Mouse (Mus musculus) ES-Bruce4 (cell line): ENCODE data around the gene Rps6kl1. TPM values are rescaled to one million over a fixed set of nuclear protein-coding genes. Genes with fewer than 3 reads are reported as not detected.
A peak's percentile ranks its signal among the peaks of the same experiment; 100 is the strongest.

Experiments used
- H3K27ac ChIP-seq: 2 replicates; pipeline ENCODE4 v1.5.1; 2012; ENCODE audit warnings: low read length, inconsistent platforms; ENCODE audit not compliant: insufficient read depth
- H3K27me3 ChIP-seq: 2 replicates; pipeline ENCODE4 v1.6.1; 2012; ENCODE audit warnings: mild to moderate bottlenecking, low read length, inconsistent platforms; ENCODE audit not compliant: control insufficient read depth, poor library complexity, insufficient read depth, severe bottlenecking
- H3K36me3 ChIP-seq: 2 replicates; pipeline ENCODE4 v1.6.1; 2012; ENCODE audit warnings: inconsistent platforms, mild to moderate bottlenecking, low read length, moderate library complexity; ENCODE audit not compliant: control insufficient read depth, poor library complexity, insufficient read depth, severe bottlenecking
- H3K4me1 ChIP-seq: one replicate; pipeline ENCODE4 v1.8.1; 2011; ENCODE audit warnings: low read length; ENCODE audit not compliant: control insufficient read depth, insufficient read depth
- H3K4me3 ChIP-seq: 2 replicates; pipeline ENCODE4 v1.5.1; 2011; ENCODE audit warnings: low read depth, mild to moderate bottlenecking, low read length
- H3K9ac ChIP-seq: 2 replicates; pipeline ENCODE4 v1.6.1; 2012; ENCODE audit warnings: low read depth, mild to moderate bottlenecking, inconsistent platforms; ENCODE audit not compliant: poor library complexity, severe bottlenecking
- H3K9me3 ChIP-seq: replicated peaks from 2 replicates; pipeline ENCODE4 v1.6.1; 2012; ENCODE audit warnings: mild to moderate bottlenecking, low read length, inconsistent platforms; ENCODE audit not compliant: control insufficient read depth, poor library complexity, insufficient read depth, severe bottlenecking
- CTCF ChIP-seq: IDR thresholded peaks from one replicate; pipeline ENCODE4 v1.8.1; 2011; ENCODE audit warnings: low read depth, low read length
- EP300 ChIP-seq: IDR thresholded peaks from 2 replicates; pipeline ENCODE4 v1.6.1; 2011; ENCODE audit warnings: low read depth, low read length; ENCODE audit not compliant: insufficient read depth
- POLR2A ChIP-seq: IDR thresholded peaks from one replicate; pipeline ENCODE4 v1.8.1; 2011; ENCODE audit warnings: low read length; ENCODE audit not compliant: insufficient read depth
- polyA plus RNA-seq: library from polyadenylated mRNA; stranded (reverse); fragments of >200 nt; gene quantifications from 2 replicates; pipeline ENCODE4 v1.2.4, GENCODE M21; 2011; ENCODE audit warnings: low read depth; ENCODE audit not compliant: missing spikeins, insufficient read depth, insufficient read length

Rps6kl1 gene
- polyA plus RNA-seq, 1 experiment = 3.0 TPM

DNA sequence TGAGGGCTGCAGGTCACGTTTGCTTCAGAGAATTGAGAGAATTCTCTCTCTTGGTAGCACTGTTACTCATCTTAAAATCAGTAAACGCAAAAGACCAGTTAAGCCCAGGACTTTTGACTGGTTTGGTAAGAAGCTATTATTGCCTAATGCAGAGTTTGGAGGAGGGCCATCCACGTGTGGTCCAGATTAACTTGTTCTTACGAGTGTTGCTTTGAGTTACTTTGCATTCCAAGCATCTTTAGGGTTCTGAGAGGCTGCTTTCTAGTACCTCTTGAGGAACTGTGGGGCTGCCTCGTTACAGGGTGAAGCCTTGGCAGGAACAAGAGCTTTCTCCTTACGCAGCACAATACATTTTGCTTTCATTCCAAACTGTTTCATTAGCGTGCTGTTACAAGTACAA, 35.4 kb downstream of the Rps6kl1 start:
- Histone ChIP-seq H3K4me1 (no peaks in the 10 kb centered on the region), H3K36me3 (peaks cover 10% of the 10 kb centered on the region), H3K27me3 (no peaks in the 10 kb centered on the region), H3K4me3 (no peak overlapping the region), H3K27ac (no peak overlapping the region), H3K9me3 (no peaks in the 10 kb centered on the region), H3K9ac (no peak overlapping the region)
- TF ChIP-seq EP300 (no peak), POLR2A (no peak), CTCF (no peak)

DNA sequence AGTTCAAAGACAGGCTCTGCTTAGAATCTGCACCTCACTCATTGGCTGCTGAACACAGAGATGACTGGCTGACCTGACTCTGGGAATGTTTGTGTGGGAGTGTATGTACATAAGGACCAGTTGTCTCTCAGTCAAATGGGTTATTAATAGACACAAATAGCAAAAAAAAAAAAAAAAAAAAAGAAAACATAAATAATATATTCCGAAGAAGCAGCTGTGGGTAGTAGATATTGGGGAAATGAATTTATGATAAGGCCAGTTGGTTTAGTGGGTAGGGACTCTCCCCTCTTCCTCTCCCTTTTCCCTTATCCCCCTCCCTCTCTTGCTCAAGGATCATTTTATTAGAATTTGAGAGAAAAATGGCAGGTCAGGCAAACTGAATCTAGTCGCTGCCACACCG, 37.1 kb downstream of the Rps6kl1 start:
- no peak overlapping the region for H3K27ac ChIP-seq
- no peaks in the 10 kb centered on the region for H3K9me3 ChIP-seq
- no peak overlapping the region for H3K9ac ChIP-seq
- H3K27me3 ChIP-seq = no peaks in the 10 kb centered on the region
- H3K4me1 ChIP-seq = no peaks in the 10 kb centered on the region
- TF ChIP-seq EP300 (no peak), POLR2A (no peak), CTCF (no peak)
- H3K4me3 ChIP-seq = no peak overlapping the region
- H3K36me3 ChIP-seq = peaks cover 10% of the 10 kb centered on the region

DNA sequence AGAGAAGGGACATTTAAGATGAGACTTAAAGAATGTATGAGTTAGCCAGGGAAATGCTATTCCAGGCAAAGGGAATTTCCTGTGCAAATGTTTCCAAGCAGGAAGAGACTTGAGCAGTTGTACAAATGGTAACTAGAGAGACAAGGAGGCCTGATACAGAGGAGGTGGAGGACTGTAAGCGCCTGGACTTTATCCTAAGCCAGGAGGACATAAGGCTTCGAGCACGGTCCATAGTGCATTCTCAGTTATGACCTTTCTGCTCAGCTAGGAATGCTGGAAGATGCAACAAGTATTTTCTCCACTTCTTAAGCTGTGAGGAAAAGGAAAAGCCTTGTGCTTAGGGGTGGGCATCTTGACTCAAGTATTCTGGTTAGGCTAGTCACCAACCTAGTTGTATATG, 37.7 kb downstream of the Rps6kl1 start:
- Histone ChIP-seq H3K27me3 (no peaks in the 10 kb centered on the region), H3K27ac (no peak overlapping the region), H3K9me3 (no peaks in the 10 kb centered on the region), H3K9ac (no peak overlapping the region), H3K4me1 (no peaks in the 10 kb centered on the region), H3K36me3 (peaks cover 8% of the 10 kb centered on the region), H3K4me3 (no peak overlapping the region)
- no peak for TF ChIP-seq EP300
- TF ChIP-seq CTCF = no peak
- no peak for TF ChIP-seq POLR2A

DNA sequence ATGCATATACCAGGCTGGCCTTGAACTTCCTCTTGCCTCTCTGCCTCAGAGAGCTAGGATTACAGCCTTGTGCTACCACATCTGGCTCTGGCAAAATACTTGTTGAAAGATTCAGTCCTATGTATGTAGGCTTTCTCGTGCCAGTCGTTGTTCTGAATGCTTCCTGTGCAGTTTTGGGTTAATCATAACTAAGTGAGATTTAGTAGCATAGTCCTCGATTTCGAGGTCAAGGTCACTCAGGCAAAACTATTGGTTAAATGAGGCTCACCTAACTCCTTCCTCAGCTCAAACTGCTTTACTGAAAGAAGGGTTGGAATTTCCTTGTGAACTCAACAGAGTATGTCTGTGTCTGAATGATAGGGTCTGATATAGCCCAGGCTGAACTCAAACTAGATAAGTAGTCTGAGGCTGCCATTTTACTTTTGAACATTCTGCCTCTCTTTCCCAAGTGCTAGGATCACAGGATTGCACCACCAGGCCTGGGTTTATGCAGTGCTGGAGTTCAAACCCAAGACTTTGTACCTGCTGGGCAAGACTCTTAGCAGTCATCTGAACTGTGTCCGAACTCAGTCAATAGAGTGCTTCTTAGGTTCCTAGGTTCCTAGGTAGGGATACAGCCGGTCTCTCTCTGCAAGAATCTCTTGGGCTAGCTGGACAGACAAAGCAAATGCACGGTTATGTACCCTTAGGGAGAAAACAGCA, 38.4 kb downstream of the Rps6kl1 start:
- H3K9me3 ChIP-seq = no peaks in the 10 kb centered on the region
- H3K27me3 ChIP-seq = no peaks in the 10 kb centered on the region
- peaks cover 4% of the 10 kb centered on the region for H3K36me3 ChIP-seq
- TF ChIP-seq POLR2A (no peak), CTCF (no peak), EP300 (no peak)
- H3K4me3 ChIP-seq = no peak overlapping the region
- no peak overlapping the region for H3K27ac ChIP-seq
- H3K9ac ChIP-seq = no peak overlapping the region
- no peaks in the 10 kb centered on the region for H3K4me1 ChIP-seq

DNA sequence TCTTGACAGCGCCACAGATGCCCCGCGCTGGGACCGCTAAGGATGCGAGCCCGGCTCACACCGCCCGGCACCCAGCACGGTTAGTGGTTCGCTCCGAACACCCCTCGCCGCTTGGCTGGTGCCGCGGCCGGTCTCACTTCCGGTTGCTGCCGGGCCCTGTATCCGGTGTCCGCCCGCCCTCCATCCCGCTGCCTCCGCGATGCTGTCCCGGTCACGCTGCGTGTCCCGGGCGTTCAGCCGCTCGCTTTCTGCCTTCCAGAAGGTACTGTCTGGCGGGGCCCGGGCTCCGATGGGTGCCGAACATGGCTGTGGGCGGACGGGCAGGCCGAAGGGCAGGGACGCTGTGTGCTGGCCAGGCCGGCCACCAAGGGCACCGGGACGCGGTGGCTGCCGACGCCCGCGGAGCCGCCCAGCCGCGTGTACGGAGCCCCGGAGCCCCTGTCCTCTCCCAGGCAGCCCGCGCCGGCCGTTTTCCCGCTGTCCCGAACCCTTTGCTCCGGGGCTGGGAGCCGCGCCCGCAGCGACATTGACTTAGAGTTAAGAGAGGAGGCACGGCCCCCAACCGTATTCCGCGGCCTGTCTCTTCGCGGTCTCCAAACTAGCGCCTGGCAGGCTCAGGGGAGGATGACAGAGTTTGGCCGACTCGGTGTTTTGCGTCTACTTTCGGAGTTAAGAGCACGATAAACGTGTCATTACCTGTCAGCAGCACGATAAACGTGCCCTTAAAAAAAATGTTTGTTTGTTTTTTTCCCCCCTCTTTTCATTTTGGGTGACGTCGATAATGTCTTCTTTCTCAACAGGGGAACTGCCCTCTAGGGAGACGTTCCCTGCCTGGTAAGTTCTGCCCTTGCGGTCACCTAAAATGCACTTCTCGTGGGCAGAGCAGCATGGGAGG, 40.1 kb downstream of the Rps6kl1 start, which contains the start of the genes Prox2 and Dlst:
Prox2 (minus strand) TSS at position 62 of the 895 bp plus-strand sequence.
Dlst (plus strand) TSS at position 136 of the 895 bp plus-strand sequence.
- H3K9me3 ChIP-seq = no peaks in the 10 kb centered on the region
- H3K36me3 ChIP-seq = peaks cover 4% of the 10 kb centered on the region
- H3K4me3 ChIP-seq = peak within 1 kb of the TSS; percentile 85
- no peaks in the 10 kb centered on the region for H3K4me1 ChIP-seq
- H3K27ac ChIP-seq = no peak within 1 kb of the TSS
- no peak for TF ChIP-seq EP300
- H3K9ac ChIP-seq = peak within 1 kb of the TSS; percentile 83
- H3K27me3 ChIP-seq = no peaks in the 10 kb centered on the region
